Mouse (Mus musculus): ENCODE results near the gene Gpr182. TPM values are rescaled to one million over a fixed set of nuclear protein-coding genes. Genes with fewer than 3 reads are reported as not detected.
"Not testable (repeated sequence)": the region's sequence is repeated elsewhere in the genome, so short reads cannot be mapped to it uniquely, and the experiment has no call there.

Gpr182 gene
- polyA plus RNA-seq, 1 experiment, result 28.8 TPM

GRCm38 (mm10) chr10:127763914-127764680, 12.6 kb upstream of the Gpr182 start:
- no peak for DNase-seq (ENCODE audit: low read depth in 1 of 2, low spot score in 2 of 2)

GRCm38 (mm10) chr10:127762926-127763325, 11.4 kb upstream of the Gpr182 start:
- not testable (repeated sequence) for H3K36me3 ChIP-seq (ENCODE audit: control insufficient read depth, insufficient read depth, low read length); H3K4me1 ChIP-seq (ENCODE audit: control insufficient read depth, insufficient read depth, insufficient read length); DNase-seq (ENCODE audit: low read depth in 1 of 2, low spot score in 2 of 2); H3K4me3 ChIP-seq (ENCODE audit: extremely low read depth, insufficient read depth, insufficient read length); H3K27ac ChIP-seq (ENCODE audit: insufficient read depth, low read length); H3K27me3 ChIP-seq (ENCODE audit: control insufficient read depth, insufficient read depth, low read length)
- WGBS, result 83% methylated on average over 10 of the region's 10 CpGs

More at GRCm38 (mm10) chr10:127763914-127764680, 12.6 kb upstream of the Gpr182 start:
- Histone ChIP-seq H3K27me3 (ENCODE audit: control insufficient read depth, insufficient read depth, low read length) (no peaks in the 10 kb centered on the region), H3K27ac (ENCODE audit: insufficient read depth, low read length) (no peak overlapping the region), H3K36me3 (ENCODE audit: control insufficient read depth, insufficient read depth, low read length) (no peaks in the 10 kb centered on the region), H3K4me1 (ENCODE audit: control insufficient read depth, insufficient read depth, insufficient read length) (no peaks in the 10 kb centered on the region), H3K4me3 (ENCODE audit: extremely low read depth, insufficient read depth, insufficient read length) (no peak overlapping the region)
- 79% methylated on average over 12 of the region's 12 CpGs for WGBS
- no peak for TF ChIP-seq CTCF (IDR thresholded peaks at IDR 0.05; ENCODE audit: extremely low read depth, insufficient read depth, insufficient read length, insufficient replicate concordance)
- no peak for TF ChIP-seq POLR2A (IDR thresholded peaks at IDR 0.05; ENCODE audit: low read depth, low read length)

DNA sequence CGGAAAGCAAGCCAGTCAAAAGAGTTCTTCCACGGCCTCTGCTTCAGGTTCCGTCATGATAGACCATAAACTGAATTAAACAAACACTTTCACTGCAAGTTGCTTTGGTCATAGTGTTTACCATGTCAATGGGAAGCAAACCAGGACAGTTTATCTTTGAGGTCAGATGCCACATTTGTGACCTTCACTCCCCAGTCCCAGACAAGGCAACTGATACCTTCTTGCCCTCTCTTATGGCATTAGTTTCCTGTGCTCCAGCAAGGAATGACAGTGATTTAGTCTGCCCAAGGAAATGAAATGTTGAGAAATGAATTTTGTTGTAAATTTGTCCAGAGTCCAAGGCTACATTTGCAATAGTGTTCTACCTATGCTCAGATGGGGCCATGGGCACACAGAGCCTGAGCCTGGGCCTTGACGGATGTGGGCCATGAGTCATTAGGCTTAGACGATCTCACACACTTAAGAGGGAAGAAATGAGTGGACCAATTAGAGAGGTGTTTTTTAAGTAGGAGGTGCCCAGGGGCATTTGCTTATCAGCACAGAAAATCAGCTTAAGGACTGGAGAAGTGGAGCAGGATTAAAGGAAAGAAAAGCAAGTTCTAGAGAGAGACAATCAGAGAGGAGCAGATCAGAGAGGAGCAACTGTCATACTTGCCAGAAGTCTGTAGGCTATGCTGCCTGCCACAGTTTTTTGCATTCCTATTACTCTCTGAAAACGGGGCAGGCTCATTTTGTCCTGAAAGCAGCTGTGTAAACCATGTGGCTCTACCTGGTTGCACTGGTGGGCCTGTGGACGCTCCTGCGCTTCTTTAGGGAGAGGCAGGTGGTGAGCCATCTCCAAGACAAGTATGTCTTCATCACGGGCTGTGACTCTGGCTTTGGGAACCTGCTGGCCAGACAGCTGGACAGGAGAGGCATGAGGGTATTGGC, 7.9 kb upstream of the Gpr182 start, which contains the start of the genes Rdh1 and Rdh16f1:
TSS of gene Rdh1 (plus strand) at position 541 of the 930 bp plus-strand sequence.
TSS of gene Rdh16f1 (plus strand) at position 607 of the 930 bp plus-strand sequence.
- Histone ChIP-seq H3K4me1 (ENCODE audit: control insufficient read depth, insufficient read depth, insufficient read length) (no peaks in the 10 kb centered on the region), H3K36me3 (ENCODE audit: control insufficient read depth, insufficient read depth, low read length) (no peaks in the 10 kb centered on the region), H3K27ac (ENCODE audit: insufficient read depth, low read length) (no peak within 1 kb of the TSS), H3K27me3 (ENCODE audit: control insufficient read depth, insufficient read depth, low read length) (no peaks in the 10 kb centered on the region), H3K4me3 (ENCODE audit: extremely low read depth, insufficient read depth, insufficient read length) (no peak within 1 kb of the TSS)
- WGBS, result 77% methylated on average over 9 of the region's 9 CpGs
- DNase-seq (ENCODE audit: low read depth in 1 of 2, low spot score in 2 of 2), result peak in 1 of 2 experiments; percentile 1
- TF ChIP-seq CTCF (IDR thresholded peaks at IDR 0.05; ENCODE audit: extremely low read depth, insufficient read depth, insufficient read length, insufficient replicate concordance) (no peak), POLR2A (IDR thresholded peaks at IDR 0.05; ENCODE audit: low read depth, low read length) (no peak)

- Histone ChIP-seq H3K27ac (ENCODE audit: insufficient read depth, low read length) (no peak overlapping the region), H3K36me3 (ENCODE audit: control insufficient read depth, insufficient read depth, low read length) (no peaks in the 10 kb centered on the region), H3K27me3 (ENCODE audit: control insufficient read depth, insufficient read depth, low read length) (no peaks in the 10 kb centered on the region), H3K4me3 (ENCODE audit: extremely low read depth, insufficient read depth, insufficient read length) (no peak overlapping the region), H3K4me1 (ENCODE audit: control insufficient read depth, insufficient read depth, insufficient read length) (no peaks in the 10 kb centered on the region)
- no peak for DNase-seq (ENCODE audit: low read depth in 1 of 2, low spot score in 2 of 2)
- WGBS, result 53% methylated on average over 18 of the region's 18 CpGs
- TF ChIP-seq POLR2A (IDR thresholded peaks at IDR 0.05; ENCODE audit: low read depth, low read length), result no peak
- no peak for TF ChIP-seq CTCF (IDR thresholded peaks at IDR 0.05; ENCODE audit: extremely low read depth, insufficient read depth, insufficient read length, insufficient replicate concordance)
Measured at GRCm38 (mm10) chr10:127755770-127756468, 4.4 kb upstream of the Gpr182 start.

- 56% methylated on average over 3 of the region's 3 CpGs for WGBS
- H3K36me3 ChIP-seq (ENCODE audit: control insufficient read depth, insufficient read depth, low read length), result no peaks in the 10 kb centered on the region
- no peaks in the 10 kb centered on the region for H3K27me3 ChIP-seq (ENCODE audit: control insufficient read depth, insufficient read depth, low read length)
- H3K4me3 ChIP-seq (ENCODE audit: extremely low read depth, insufficient read depth, insufficient read length), result no peak overlapping the region
- no peak overlapping the region for H3K27ac ChIP-seq (ENCODE audit: insufficient read depth, low read length)
- no peak for DNase-seq (ENCODE audit: low read depth in 1 of 2, low spot score in 2 of 2)
- H3K4me1 ChIP-seq (ENCODE audit: control insufficient read depth, insufficient read depth, insufficient read length), result no peaks in the 10 kb centered on the region
- TF ChIP-seq CTCF (IDR thresholded peaks at IDR 0.05; ENCODE audit: extremely low read depth, insufficient read depth, insufficient read length, insufficient replicate concordance) (no peak), POLR2A (IDR thresholded peaks at IDR 0.05; ENCODE audit: low read depth, low read length) (no peak)
Measured at GRCm38 (mm10) chr10:127755246-127755645, 3.7 kb upstream of the Gpr182 start.

DNA sequence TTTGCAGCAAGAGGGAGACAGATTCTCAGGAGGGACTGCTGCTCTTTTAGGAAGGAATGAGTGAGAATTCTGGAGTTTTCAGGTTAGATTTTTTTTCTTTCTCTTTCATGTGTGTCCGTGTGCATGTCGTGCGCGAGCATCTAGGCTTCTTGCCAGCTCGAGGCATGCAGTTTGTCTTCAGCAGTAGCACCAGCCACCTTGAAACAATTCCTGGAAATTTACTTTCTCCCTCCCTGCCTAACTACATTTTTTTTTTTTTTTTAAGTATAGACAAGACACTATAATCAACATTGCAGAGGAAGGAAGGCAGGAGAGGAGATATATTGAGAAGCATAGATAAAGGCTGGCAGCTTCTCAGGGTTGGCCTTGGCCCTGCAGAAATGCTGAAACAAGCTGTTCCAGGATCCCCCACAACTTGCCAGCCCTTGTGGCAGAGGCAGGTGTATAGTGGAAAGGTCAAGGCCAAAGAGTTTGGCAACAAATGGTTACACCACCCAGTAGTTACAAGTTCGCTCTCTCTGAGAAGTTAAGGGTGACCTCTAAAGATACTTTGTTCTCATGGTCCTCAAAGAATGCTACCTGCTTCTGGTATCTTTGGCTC, 3.1 kb upstream of the Gpr182 start:
- H3K4me1 ChIP-seq (ENCODE audit: control insufficient read depth, insufficient read depth, insufficient read length), result no peaks in the 10 kb centered on the region
- H3K27me3 ChIP-seq (ENCODE audit: control insufficient read depth, insufficient read depth, low read length), result no peaks in the 10 kb centered on the region
- H3K4me3 ChIP-seq (ENCODE audit: extremely low read depth, insufficient read depth, insufficient read length), result no peak overlapping the region
- H3K36me3 ChIP-seq (ENCODE audit: control insufficient read depth, insufficient read depth, low read length), result no peaks in the 10 kb centered on the region
- DNase-seq (ENCODE audit: low read depth in 1 of 2, low spot score in 2 of 2), result no peak
- 72% methylated on average over 6 of the region's 6 CpGs for WGBS
- no peak for TF ChIP-seq POLR2A (IDR thresholded peaks at IDR 0.05; ENCODE audit: low read depth, low read length)
- no peak for TF ChIP-seq CTCF (IDR thresholded peaks at IDR 0.05; ENCODE audit: extremely low read depth, insufficient read depth, insufficient read length, insufficient replicate concordance)
- no peak overlapping the region for H3K27ac ChIP-seq (ENCODE audit: insufficient read depth, low read length)
